Mouse (Mus musculus) WW6 (cell line): ENCODE data around the gene Prkab1.

Experiments used
- DNase-seq: peaks from one replicate; pipeline ENCODE4 v3.0.0-alpha.2; 2013; ENCODE audit warnings: low read depth, low spot score

The Prkab1 gene

DNA sequence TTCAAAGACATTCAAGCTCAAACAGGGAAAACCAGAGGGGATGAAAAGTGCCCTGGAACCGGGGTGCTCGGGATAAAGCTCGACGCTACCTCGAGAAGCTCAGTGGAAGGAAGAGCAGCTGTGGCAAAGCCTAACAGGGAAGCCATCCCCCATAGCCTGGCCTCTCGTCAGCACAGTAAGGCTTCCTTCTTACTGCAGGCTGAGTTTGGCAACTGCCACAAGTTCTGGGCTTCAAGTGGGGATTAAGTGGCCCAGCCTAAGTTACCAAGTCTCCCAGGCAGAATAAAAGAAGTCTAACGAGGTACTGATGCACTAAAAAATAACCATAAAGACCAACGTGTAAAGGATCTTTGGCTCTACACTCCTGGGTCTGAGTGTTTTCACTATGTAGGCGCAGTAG is 6.1 kb downstream of the Prkab1 start:
- DNase-seq: no peak

GRCm38 (mm10) chr5:116017391-116017790 is 6.9 kb downstream of the Prkab1 start:
- DNase-seq: no peak

DNA sequence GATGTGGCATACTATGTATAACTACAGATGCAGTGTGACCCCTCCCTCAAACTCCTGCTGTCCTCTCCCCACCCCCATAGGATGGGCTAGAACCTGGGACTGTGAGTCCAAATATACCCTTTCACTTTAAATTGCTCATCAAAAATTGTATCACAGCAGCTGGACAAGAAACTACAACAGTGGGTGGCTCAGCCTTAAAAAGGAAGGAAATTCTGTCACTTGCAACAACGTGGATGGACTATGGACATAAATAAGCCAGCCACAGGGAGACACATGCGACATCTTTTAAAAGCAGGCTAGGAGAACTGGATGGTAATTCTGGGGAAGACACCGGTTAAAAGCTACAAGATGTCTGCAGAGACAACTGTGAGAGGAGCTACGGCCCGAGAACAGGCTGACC is 7.8 kb downstream of the Prkab1 start:
- no peak for DNase-seq

DNA sequence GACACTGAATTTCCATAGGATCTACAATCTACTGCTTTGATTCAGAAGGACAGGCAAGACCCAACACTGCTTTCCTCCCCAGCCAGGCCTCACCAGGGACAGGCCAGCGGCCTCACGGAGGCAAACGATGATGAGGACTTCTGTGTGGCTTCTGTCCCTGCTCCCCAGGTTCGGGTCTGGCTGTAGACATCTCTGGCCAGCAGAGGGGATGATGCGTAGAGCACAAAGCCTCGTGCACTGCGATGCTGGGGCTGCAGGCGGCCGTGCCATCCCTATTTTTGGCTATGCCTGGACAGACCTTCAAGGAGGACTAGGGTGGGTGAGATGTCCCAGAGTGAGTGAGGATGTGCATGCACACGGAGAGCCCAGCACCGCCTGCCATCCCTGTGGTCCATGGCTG is 10.1 kb downstream of the Prkab1 start:
- no peak for DNase-seq

DNA sequence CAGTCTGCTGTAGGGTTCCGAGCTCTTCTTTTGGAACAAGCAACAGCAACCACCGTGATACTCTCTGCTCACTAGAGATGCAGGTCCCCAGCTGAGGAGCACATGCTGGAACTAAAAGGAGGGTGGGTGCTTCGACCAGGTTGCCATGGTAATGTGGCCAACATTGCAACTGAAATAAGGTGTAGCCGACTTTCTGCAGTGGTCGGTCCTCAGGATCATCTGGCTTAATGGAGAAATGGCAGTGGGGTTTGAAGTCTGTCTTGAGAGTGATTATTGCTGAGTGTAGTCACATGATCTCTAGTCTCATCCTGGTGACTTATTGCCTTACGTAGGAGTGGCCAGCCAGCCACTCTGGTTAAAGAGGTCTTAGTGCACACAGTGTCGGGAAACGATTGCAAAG is 10.5 kb downstream of the Prkab1 start:
- DNase-seq: no peak

DNA sequence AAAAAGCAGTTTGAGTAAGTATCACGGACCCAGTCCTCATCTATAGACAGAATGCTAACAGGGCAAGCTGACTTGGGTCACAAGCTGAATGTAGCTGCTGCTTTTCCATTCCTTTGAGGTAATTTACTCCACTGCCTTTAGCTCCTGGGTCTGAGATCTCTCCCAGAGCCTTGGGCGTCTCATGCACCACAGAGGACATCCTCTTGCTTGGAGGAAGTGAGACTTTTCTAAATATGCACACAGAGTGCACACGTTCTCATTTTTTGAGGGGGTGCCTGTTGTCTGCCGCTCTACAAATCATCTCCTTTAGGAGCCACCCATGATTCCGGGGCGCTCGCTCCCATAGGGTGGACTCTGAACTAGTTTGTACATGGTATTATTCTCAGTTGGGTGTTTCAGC is 11.8 kb downstream of the Prkab1 start:
- DNase-seq: no peak

- no peak for DNase-seq
These were observed 12.6 kb downstream of the Prkab1 start for GRCm38 (mm10) chr5:116011700-116012099.

DNA sequence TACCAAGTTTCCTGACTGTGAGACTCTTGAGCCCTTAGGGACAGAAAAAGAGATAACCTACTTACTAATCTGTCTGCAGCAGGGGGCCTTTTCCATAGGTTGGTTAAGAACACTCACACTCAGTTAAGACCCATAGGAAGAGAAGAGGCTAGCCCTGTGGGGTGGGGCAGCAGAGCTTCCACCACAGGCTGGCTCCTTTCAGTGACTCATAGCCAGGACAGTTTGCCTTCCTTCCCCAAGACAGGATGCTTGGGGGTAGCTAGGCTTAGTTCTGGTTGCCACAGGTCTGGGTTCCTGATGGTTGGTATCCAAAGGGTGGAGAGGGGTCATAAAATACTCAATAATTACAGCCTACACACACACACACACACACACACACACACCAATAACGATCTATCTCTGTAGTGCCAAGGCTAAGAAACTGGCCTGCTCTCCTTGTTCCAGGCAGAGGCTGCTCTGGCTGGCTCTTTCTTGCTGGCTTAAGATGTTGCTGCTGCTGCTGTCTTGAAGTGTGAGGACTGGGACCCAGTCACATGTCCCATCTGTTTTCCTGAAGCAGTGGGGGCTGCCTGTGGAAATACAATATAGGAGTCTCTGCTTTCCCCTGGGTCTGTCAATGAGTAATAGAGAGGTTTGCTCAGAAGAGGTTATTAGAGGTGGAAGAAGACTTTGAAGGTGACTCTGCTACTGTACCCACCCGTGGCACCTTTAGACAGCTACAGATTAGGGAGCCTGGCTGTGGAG is 14.3 kb downstream of the Prkab1 start:
- DNase-seq: no peak

DNA sequence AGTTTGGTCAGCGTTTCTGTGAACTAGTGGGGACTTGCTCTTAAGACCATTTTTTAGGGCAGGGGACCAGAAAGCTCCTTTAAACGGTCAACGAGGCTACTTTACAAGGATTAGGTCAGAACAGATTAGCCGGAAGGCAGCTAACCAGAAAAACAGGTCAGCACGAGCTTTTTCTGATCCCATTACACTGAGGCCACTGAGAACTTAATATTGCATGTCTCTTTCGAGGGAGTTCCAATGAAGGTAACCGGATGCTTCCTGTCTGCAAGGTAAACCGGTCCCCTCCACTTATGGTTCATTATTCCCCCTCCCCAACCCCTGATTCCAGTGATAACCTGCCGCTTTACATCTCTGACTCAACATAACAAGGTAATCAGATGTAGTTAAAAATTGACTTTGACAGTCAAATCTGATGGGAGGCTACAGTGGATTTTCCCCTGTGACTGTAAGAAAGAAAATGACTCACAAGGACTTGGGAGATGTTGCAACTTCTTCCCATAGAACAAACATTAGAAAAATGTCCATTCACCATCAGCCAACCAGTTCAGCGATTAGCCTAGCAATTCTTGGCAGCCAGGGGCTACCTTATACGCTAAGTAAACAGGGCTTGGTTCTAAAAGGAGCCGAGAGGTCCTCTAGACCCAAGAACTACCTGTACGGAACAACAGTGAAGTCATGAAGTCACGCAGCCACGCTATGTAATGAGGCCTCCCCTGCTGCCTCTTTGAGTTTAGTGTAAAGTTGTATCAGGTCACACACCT is 15.0 kb downstream of the Prkab1 start:
- DNase-seq: no peak

DNA sequence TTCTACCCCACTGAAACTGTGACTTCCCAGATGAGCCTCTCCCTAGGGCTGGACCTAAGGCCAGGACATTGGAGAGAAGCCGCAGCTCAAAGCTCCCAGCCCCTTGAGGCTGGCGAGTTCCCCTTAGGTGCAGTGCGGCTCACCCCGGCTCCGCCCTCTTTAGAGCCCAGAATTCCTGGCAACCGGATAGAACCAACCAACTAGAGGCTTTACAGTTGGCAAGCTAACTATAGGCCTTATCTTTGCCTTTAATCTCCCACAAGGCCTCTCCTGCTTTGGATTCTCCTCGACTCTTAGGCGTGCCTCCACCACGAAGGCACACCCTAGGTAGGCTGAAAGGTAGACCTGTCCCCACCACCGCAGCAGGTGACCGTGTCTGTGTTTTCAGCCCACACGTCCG is 16.6 kb downstream of the Prkab1 start:
- DNase-seq: no peak

DNA sequence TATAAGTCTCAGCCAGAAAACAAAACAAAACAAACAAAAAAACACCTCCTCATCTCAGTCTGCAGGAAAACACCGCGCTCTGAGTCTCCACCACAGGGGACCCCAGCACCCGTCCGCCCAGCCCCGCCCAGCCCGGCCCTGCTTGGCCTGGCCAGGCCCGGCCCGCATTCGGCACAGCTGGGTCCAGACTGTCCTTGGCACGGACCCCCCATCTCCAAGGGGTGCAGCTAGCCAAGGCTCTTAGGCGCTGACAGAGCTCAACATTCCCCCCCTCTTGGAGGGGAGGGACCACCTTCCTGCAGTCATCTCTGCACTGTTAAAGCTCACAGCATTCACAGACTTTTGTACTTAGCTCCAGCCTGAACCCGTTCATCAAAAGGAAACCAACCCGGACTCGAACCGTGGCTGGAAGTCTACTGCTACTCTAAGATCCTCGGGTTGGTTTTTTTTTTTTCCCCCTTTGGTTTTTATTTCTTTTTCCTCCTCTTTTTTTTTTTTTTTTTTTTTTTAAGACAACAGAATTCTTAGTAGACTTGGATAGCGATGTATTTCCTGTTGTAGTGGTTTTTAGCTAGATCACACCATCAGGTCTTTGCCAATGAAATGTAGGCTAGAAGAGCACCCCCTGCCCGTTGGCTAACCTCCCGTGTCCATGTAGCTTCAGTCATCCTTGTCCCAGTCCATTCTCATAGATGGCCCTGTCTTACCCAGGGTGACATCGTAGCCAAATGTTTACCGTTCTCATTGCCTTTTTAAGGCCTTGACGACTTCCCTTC is 17.8 kb downstream of the Prkab1 start:
- no peak for DNase-seq

DNA sequence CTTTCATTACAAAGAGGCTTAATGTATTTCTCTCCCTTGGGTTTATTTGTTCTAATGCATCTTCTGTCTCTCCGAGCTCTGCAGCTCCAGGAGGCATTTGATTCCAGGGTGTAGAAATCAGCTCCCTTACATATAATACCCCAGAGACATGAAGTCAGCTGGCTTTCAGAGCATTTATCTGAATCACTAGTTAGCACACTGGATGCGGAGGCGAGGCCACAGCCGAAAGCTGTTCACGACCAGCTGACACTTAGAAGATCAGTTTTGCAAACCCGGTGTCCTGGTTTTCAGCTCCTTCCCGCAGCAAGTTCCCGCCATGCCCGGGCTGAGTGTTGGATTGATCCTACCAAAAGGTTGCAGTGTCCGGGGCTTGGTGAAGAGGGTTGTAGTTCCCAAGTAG is 20.0 kb downstream of the Prkab1 start:
- DNase-seq: no peak

GRCm38 (mm10) chr5:116003825-116004224 is 20.5 kb downstream of the Prkab1 start:
- DNase-seq: no peak

GRCm38 (mm10) chr5:116003154-116003553 is 21.2 kb downstream of the Prkab1 start:
- no peak for DNase-seq

- no peak for DNase-seq
These were observed 26.9 kb downstream of the Prkab1 start for GRCm38 (mm10) chr5:115997376-115997775.

DNA sequence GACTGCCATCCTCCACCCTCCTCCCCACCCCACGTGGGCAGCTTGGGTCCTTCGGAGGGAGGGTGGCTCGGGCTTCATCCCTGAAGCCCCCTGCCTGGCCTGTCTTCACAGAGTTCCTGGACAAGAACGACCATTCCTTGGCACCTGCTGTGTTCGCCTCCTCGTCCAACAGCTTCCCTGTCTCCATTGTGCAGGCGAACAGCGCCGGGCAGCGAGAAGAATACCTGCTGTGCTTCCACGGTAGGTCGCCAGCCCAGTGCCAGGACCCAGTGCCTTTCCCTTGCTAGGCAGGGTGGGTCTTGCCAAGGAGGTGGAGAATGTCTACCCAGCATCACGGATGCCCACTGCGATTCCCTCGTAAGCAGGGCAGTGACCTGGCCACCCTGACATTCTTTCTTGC is 30.2 kb downstream of the Prkab1 start:
- DNase-seq: no peak

GRCm38 (mm10) chr5:115991717-115992116 is 32.6 kb downstream of the Prkab1 start:
- no peak for DNase-seq

GRCm38 (mm10) chr5:115987284-115987683 is 37.0 kb downstream of the Prkab1 start:
- no peak for DNase-seq

DNA sequence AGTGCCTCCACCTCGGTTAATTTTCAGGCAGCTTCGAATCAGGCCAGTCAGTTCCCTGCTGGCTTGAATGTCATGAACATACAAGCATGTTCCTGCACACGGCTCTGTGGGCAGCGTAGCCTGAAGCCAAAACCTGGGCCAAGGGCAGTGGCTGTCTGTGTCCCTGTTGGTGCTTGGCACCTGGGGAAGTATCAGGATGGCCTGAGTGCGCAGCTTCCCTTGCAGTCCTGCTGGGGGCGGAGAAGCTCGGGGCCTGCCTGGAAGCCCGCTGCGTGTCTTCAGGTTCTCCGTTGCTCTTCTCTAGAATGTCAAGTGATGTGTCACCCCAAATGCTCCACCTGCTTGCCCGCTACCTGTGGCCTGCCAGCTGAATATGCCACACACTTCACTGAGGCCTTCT is 39.2 kb downstream of the Prkab1 start:
- no peak for DNase-seq

GRCm38 (mm10) chr5:115984392-115984791 is 39.9 kb downstream of the Prkab1 start:
- DNase-seq: no peak

- DNase-seq: no peak
These were observed 41.5 kb downstream of the Prkab1 start for GRCm38 (mm10) chr5:115982671-115983373.

- DNase-seq: no peak
These were observed 43.8 kb downstream of the Prkab1 start for GRCm38 (mm10) chr5:115980537-115980936.
